Mouse (Mus musculus): Measurements from ENCODE around the gene Tmsb15b1.
"Not testable (repeated sequence)": the region's sequence is repeated elsewhere in the genome, so short reads cannot be mapped to it uniquely, and the experiment has no call there.

The Tmsb15b1 gene

GRCm38 (mm10) chrX:136976424-136977084, at the start of gene Tmsb15b1, which contains the start of gene Tmsb15l:
Gene Tmsb15b1, minus strand, starts transcription at chrX:136976874.
Gene Tmsb15l, minus strand, starts transcription at chrX:136976869.
- no peak for DNase-seq (ENCODE audit: low spot score)

GRCm38 (mm10) chrX:137019310-137019709, 42.6 kb upstream of the Tmsb15b1 start:
- no peak for DNase-seq (ENCODE audit: low spot score)

GRCm38 (mm10) chrX:137017668-137018067, 41.0 kb upstream of the Tmsb15b1 start:
- DNase-seq (ENCODE audit: low spot score), result no peak

- DNase-seq (ENCODE audit: low spot score), result no peak
These were observed 38.5 kb upstream of the Tmsb15b1 start for GRCm38 (mm10) chrX:137015099-137015709.

GRCm38 (mm10) chrX:136996256-136996655, 19.6 kb upstream of the Tmsb15b1 start:
- DNase-seq (ENCODE audit: low spot score), result no peak

- no peak for DNase-seq (ENCODE audit: low spot score)
These were observed 17.0 kb upstream of the Tmsb15b1 start for GRCm38 (mm10) chrX:136993641-136994040.

GRCm38 (mm10) chrX:136992978-136993547, 16.4 kb upstream of the Tmsb15b1 start, which contains the start of gene Zcchc18:
Gene Zcchc18, plus strand, starts transcription at chrX:136993155.
- no peak for DNase-seq (ENCODE audit: low spot score)

- DNase-seq (ENCODE audit: low spot score), result no peak
These were observed 15.7 kb upstream of the Tmsb15b1 start for GRCm38 (mm10) chrX:136992191-136992965.

GRCm38 (mm10) chrX:136991274-136991673, 14.6 kb upstream of the Tmsb15b1 start:
- no peak for DNase-seq (ENCODE audit: low spot score)

GRCm38 (mm10) chrX:136986039-136986438, 9.4 kb upstream of the Tmsb15b1 start:
- no peak for DNase-seq (ENCODE audit: low spot score)

GRCm38 (mm10) chrX:136978616-136979015, 1.9 kb upstream of the Tmsb15b1 start:
- DNase-seq (ENCODE audit: low spot score), result no peak

- not testable (repeated sequence) for DNase-seq (ENCODE audit: low spot score)
These were observed 1.3 kb downstream of the Tmsb15b1 start, which contains the start of gene Tmsb15b2 for GRCm38 (mm10) chrX:136975397-136975796. Gene Tmsb15b2, minus strand, starts transcription at chrX:136975497.

GRCm38 (mm10) chrX:136959688-136960087, 17.0 kb downstream of the Tmsb15b1 start:
- DNase-seq (ENCODE audit: low spot score), result no peak

- not testable (repeated sequence) for DNase-seq (ENCODE audit: low spot score)
These were observed 18.4 kb downstream of the Tmsb15b1 start for GRCm38 (mm10) chrX:136958300-136958699.

- not testable (repeated sequence) for DNase-seq (ENCODE audit: low spot score)
These were observed 18.9 kb downstream of the Tmsb15b1 start for GRCm38 (mm10) chrX:136957583-136958279.

- no peak for DNase-seq (ENCODE audit: low spot score)
These were observed 38.7 kb downstream of the Tmsb15b1 start for GRCm38 (mm10) chrX:136937985-136938384.

GRCm38 (mm10) chrX:136927031-136927430, 49.6 kb downstream of the Tmsb15b1 start, which contains the start of gene H2bfm:
Gene H2bfm, plus strand, starts transcription at chrX:136927325.
- no peak for DNase-seq (ENCODE audit: low spot score)

GRCm38 (mm10) chrX:136925863-136926262, 50.8 kb downstream of the Tmsb15b1 start:
- no peak for DNase-seq (ENCODE audit: low spot score)

Measured in urinary bladder, postnatal 10 days (tissue).